Mouse (Mus musculus) lung, embryonic 16.5 days (tissue): ENCODE measurements at regions not wholly inside any gene's neighbourhood (a gene's known extent, or its start where the extent isn't known, plus 50 kb on each side); places are given as distances from the start of the nearest gene placed in this dataset.

Source experiments
- ATAC-seq: fragments of 200-750 bp; cut with Nextera tagmentation; 2 replicates; pipeline ENCODE4 v1.8.0; 2017; ENCODE audit warnings: low read depth, mild to moderate bottlenecking, moderate library complexity
- H3K27ac ChIP-seq: fragments of 300-500 bp; sonication (generic); 2 replicates; pipeline ENCODE4 v1.5.1; 2014; ENCODE audit warnings: mild to moderate bottlenecking, control low read depth, low read length
- H3K27me3 ChIP-seq: fragments of 300-500 bp; sonication (generic); 2 replicates; pipeline ENCODE4 v1.6.1; 2014; ENCODE audit warnings: low read depth, low read length, mixed read lengths; ENCODE audit not compliant: control insufficient read depth, insufficient read depth
- H3K36me3 ChIP-seq: fragments of 300-500 bp; sonication (generic); 2 replicates; pipeline ENCODE4 v1.6.1; 2014; ENCODE audit warnings: low read length; ENCODE audit not compliant: control insufficient read depth, insufficient read depth
- H3K4me1 ChIP-seq: fragments of 300-500 bp; sonication (generic); replicated peaks from 2 replicates; pipeline ENCODE4 v1.6.1; 2014; ENCODE audit warnings: low read length, mixed read lengths; ENCODE audit not compliant: control insufficient read depth, insufficient read depth
- H3K4me2 ChIP-seq: fragments of 300-500 bp; sonication (generic); 2 replicates; pipeline ENCODE4 v1.6.1; 2014; ENCODE audit warnings: low read depth, low read length, control low read depth
- H3K4me3 ChIP-seq: fragments of 300-500 bp; sonication (generic); 2 replicates; pipeline ENCODE4 v1.5.1; 2014; ENCODE audit warnings: mild to moderate bottlenecking, low read length, control low read depth
- H3K9ac ChIP-seq: fragments of 300-500 bp; sonication (generic); 2 replicates; pipeline ENCODE4 v1.6.1; 2014; ENCODE audit warnings: low read length, control low read depth
- H3K9me3 ChIP-seq: fragments of 300-500 bp; sonication (generic); 2 replicates; pipeline ENCODE4 v1.6.1; 2016; ENCODE audit warnings: low read length; ENCODE audit not compliant: control insufficient read depth
- WGBS: fragments of 180-500 bp; shearing (Covaris S2); extraction: QIAGEN DNeasy Blood & Tissue Kit; methylation state at CpG from one replicate; pipeline ENCODE4 v1.1.7; 2014; 5-methylcytosine and 5-hydroxymethylcytosine counted together

- no peaks in the 10 kb centered on the region for H3K9me3 ChIP-seq
- no peaks in the 10 kb centered on the region for H3K4me1 ChIP-seq
- no peaks in the 10 kb centered on the region for H3K36me3 ChIP-seq
- no peak overlapping the region for H3K4me2 ChIP-seq
- no peak overlapping the region for H3K27ac ChIP-seq
- ATAC-seq, result peak; percentile 67
- H3K27me3 ChIP-seq, result no peaks in the 10 kb centered on the region
- no peak overlapping the region for H3K9ac ChIP-seq
- no peak overlapping the region for H3K4me3 ChIP-seq
- 6% methylated on average over 11 of the region's 11 CpGs for WGBS
Observed at GRCm38 (mm10) chr7:55710872-55711558, 57.0 kb upstream of the Siglech start.
